Mouse (Mus musculus) midbrain, embryonic 12.5 days (tissue): Measurements from ENCODE around the gene Aldoart2. TPM values are rescaled to one million over a fixed set of nuclear protein-coding genes. Genes with fewer than 3 reads are reported as not detected.
"Not testable (repeated sequence)": the region's sequence is repeated elsewhere in the genome, so short reads cannot be mapped to it uniquely, and the experiment has no call there.

ENCODE experiments used
- ATAC-seq: fragments of 200-750 bp; cut with Nextera tagmentation; 2 replicates; pipeline ENCODE4 v1.8.0; 2017; ENCODE audit warnings: low read depth, moderate TSS enrichment, moderate library complexity; ENCODE audit not compliant: low FRiP score
- H3K27ac ChIP-seq: fragments of 300-500 bp; sonication (generic); replicated peaks from 2 replicates; pipeline ENCODE4 v1.5.1; 2016; ENCODE audit warnings: mild to moderate bottlenecking
- H3K27me3 ChIP-seq: fragments of 300-500 bp; sonication (generic); 2 replicates; pipeline ENCODE4 v1.6.1; 2016; ENCODE audit warnings: mild to moderate bottlenecking
- H3K36me3 ChIP-seq: fragments of 300-500 bp; sonication (generic); 2 replicates; pipeline ENCODE4 v1.6.1; 2016
- H3K4me1 ChIP-seq: fragments of 300-500 bp; sonication (generic); 2 replicates; pipeline ENCODE4 v1.6.1; 2016
- H3K4me2 ChIP-seq: fragments of 300-500 bp; sonication (generic); replicated peaks from 2 replicates; pipeline ENCODE4 v1.6.1; 2016; ENCODE audit warnings: mild to moderate bottlenecking, moderate library complexity
- H3K4me3 ChIP-seq: fragments of 300-500 bp; sonication (generic); 2 replicates; pipeline ENCODE4 v1.5.1; 2016; ENCODE audit warnings: mild to moderate bottlenecking
- H3K9ac ChIP-seq: fragments of 300-500 bp; sonication (generic); replicated peaks from 2 replicates; pipeline ENCODE4 v1.6.1; 2016; ENCODE audit warnings: mild to moderate bottlenecking, moderate library complexity
- H3K9me3 ChIP-seq: fragments of 300-500 bp; sonication (generic); 2 replicates; pipeline ENCODE4 v1.6.1; 2016; ENCODE audit warnings: mild to moderate bottlenecking
- WGBS: fragments of 180-500 bp; shearing (Covaris S2); methylation state at CpG from one replicate; pipeline ENCODE4 v1.1.7; 2016; 5-methylcytosine and 5-hydroxymethylcytosine counted together
- polyA plus RNA-seq: library from polyadenylated mRNA; unstranded; fragments of >200 nt; fragmentation: Nextera tagmentation; extraction: Ambion mirVana; gene quantifications from 2 replicates; pipeline ENCODE4 v1.2.1, GENCODE M21; 2016

Gene Aldoart2
- polyA plus RNA-seq: not detected in 2 replicates

GRCm38 (mm10) chr12:55565206-55565605 is at the start of gene Aldoart2:
Aldoart2 (plus strand) TSS chr12:55565239.
- 97% methylated on average over 19 of the region's 19 CpGs for WGBS
- Histone ChIP-seq H3K9ac (no peak within 1 kb of the TSS), H3K4me2 (no peak within 1 kb of the TSS), H3K4me3 (no peak within 1 kb of the TSS), H3K27ac (no peak within 1 kb of the TSS), H3K9me3 (no peaks in the 10 kb centered on the region), H3K27me3 (no peaks in the 10 kb centered on the region), H3K4me1 (peaks cover 4% of the 10 kb centered on the region), H3K36me3 (no peaks in the 10 kb centered on the region)
- ATAC-seq: no peak

- no peaks in the 10 kb centered on the region; the same call in 1 of the 2 replicates for H3K27me3 ChIP-seq
- H3K36me3 ChIP-seq: no peaks in the 10 kb centered on the region
- ATAC-seq: peak; percentile 80
- H3K4me3 ChIP-seq: no peak overlapping the region
- H3K9me3 ChIP-seq: no peaks in the 10 kb centered on the region
- peak overlapping the region; percentile 25 for H3K27ac ChIP-seq
- H3K4me2 ChIP-seq: 0 out of 2 replicates have a peak overlapping the region, but pooled peaks have one; percentile 10
- 42% methylated on average over 15 of the region's 15 CpGs for WGBS
- no peak overlapping the region for H3K9ac ChIP-seq
- H3K4me1 ChIP-seq: no peaks in the 10 kb centered on the region
Observed at GRCm38 (mm10) chr12:55518061-55518738, 46.8 kb upstream of the Aldoart2 start.

GRCm38 (mm10) chr12:55526983-55527752 is 37.9 kb upstream of the Aldoart2 start:
- WGBS: 58% methylated on average over 15 of the region's 15 CpGs
- H3K4me2 ChIP-seq: no peak overlapping the region

GRCm38 (mm10) chr12:55536537-55537135 is 28.4 kb upstream of the Aldoart2 start:
- 5% methylated on average over 14 of the region's 14 CpGs for WGBS
- H3K36me3 ChIP-seq: no peaks in the 10 kb centered on the region

More at GRCm38 (mm10) chr12:55526983-55527752, 37.9 kb upstream of the Aldoart2 start:
- peaks cover 6% of the 10 kb centered on the region; the same call in 1 of the 2 replicates for H3K27me3 ChIP-seq
- H3K27ac ChIP-seq: peak overlapping the region; percentile 12; the same call in 1 of the 2 replicates
- ATAC-seq: peak; percentile 27; the same call in 1 of the 2 replicates
- 0 out of 2 replicates have a peak overlapping the region, but pooled peaks have one; percentile 4 for H3K9ac ChIP-seq
- H3K9me3 ChIP-seq: no peaks in the 10 kb centered on the region
- no peaks in the 10 kb centered on the region for H3K36me3 ChIP-seq
- H3K4me1 ChIP-seq: no peaks in the 10 kb centered on the region
- no peak overlapping the region for H3K4me3 ChIP-seq

GRCm38 (mm10) chr12:55537742-55538141 is 27.3 kb upstream of the Aldoart2 start:
- Histone ChIP-seq H3K4me1 (peaks cover 16% of the 10 kb centered on the region; the same call in 1 of the 2 replicates), H3K4me2 (no peak overlapping the region), H3K27me3 (no peaks in the 10 kb centered on the region), H3K36me3 (no peaks in the 10 kb centered on the region), H3K9me3 (no peaks in the 10 kb centered on the region), H3K27ac (no peak overlapping the region), H3K4me3 (no peak overlapping the region), H3K9ac (no peak overlapping the region)
- ATAC-seq: no peak
- 44% methylated on average over 7 of the region's 7 CpGs for WGBS

More at GRCm38 (mm10) chr12:55536537-55537135, 28.4 kb upstream of the Aldoart2 start:
- ATAC-seq: peak; percentile 83; the same call in 1 of the 2 replicates
- H3K27me3 ChIP-seq: no peaks in the 10 kb centered on the region
- H3K9ac ChIP-seq: no peak overlapping the region
- H3K4me2 ChIP-seq: peak overlapping the region; percentile 14; the same call in 1 of the 2 replicates
- peaks cover 16% of the 10 kb centered on the region; the same call in 1 of the 2 replicates for H3K4me1 ChIP-seq
- no peaks in the 10 kb centered on the region for H3K9me3 ChIP-seq
- no peak overlapping the region for H3K27ac ChIP-seq
- no peak overlapping the region for H3K4me3 ChIP-seq

GRCm38 (mm10) chr12:55538328-55538971 is 26.6 kb upstream of the Aldoart2 start:
- ATAC-seq: peak; percentile 64
- H3K36me3 ChIP-seq: no peaks in the 10 kb centered on the region
- WGBS: 77% methylated on average over 1 of the region's 1 CpGs
- H3K4me2 ChIP-seq: no peak overlapping the region
- H3K27ac ChIP-seq: no peak overlapping the region
- no peaks in the 10 kb centered on the region for H3K9me3 ChIP-seq
- peaks cover 16% of the 10 kb centered on the region; the same call in 1 of the 2 replicates for H3K4me1 ChIP-seq
- no peaks in the 10 kb centered on the region for H3K27me3 ChIP-seq
- no peak overlapping the region for H3K4me3 ChIP-seq
- H3K9ac ChIP-seq: no peak overlapping the region

- Histone ChIP-seq H3K27me3 (no peaks in the 10 kb centered on the region), H3K36me3 (no peaks in the 10 kb centered on the region), H3K4me3 (no peak overlapping the region), H3K9ac (no peak overlapping the region), H3K4me1 (peaks cover 16% of the 10 kb centered on the region; the same call in 1 of the 2 replicates), H3K27ac (no peak overlapping the region), H3K4me2 (no peak overlapping the region), H3K9me3 (no peaks in the 10 kb centered on the region)
- 61% methylated on average over 8 of the region's 8 CpGs for WGBS
- no peak for ATAC-seq
Observed at GRCm38 (mm10) chr12:55539157-55539556, 25.9 kb upstream of the Aldoart2 start.

GRCm38 (mm10) chr12:55554901-55555300 is 10.1 kb upstream of the Aldoart2 start:
- not testable (repeated sequence) for H3K4me3 ChIP-seq, H3K27ac ChIP-seq, H3K9me3 ChIP-seq, H3K4me2 ChIP-seq, ATAC-seq, H3K27me3 ChIP-seq, H3K9ac ChIP-seq, H3K36me3 ChIP-seq, H3K4me1 ChIP-seq
- WGBS: 83% methylated on average over 6 of the region's 6 CpGs

- Histone ChIP-seq H3K27ac (no peak overlapping the region), H3K9me3 (no peaks in the 10 kb centered on the region), H3K4me1 (peaks cover 7% of the 10 kb centered on the region), H3K4me2 (no peak overlapping the region), H3K4me3 (no peak overlapping the region), H3K36me3 (no peaks in the 10 kb centered on the region), H3K9ac (no peak overlapping the region), H3K27me3 (no peaks in the 10 kb centered on the region)
- WGBS: 66% methylated on average over 6 of the region's 6 CpGs
- ATAC-seq: no peak
Observed at GRCm38 (mm10) chr12:55557866-55558265, 7.2 kb upstream of the Aldoart2 start.

- Histone ChIP-seq H3K9me3 (no peaks in the 10 kb centered on the region), H3K4me3 (no peak overlapping the region), H3K27ac (no peak overlapping the region), H3K4me2 (no peak overlapping the region), H3K4me1 (peaks cover 7% of the 10 kb centered on the region), H3K9ac (no peak overlapping the region), H3K36me3 (no peaks in the 10 kb centered on the region), H3K27me3 (no peaks in the 10 kb centered on the region)
- WGBS: 90% methylated on average over 12 of the region's 12 CpGs
- no peak for ATAC-seq
Observed at GRCm38 (mm10) chr12:55559184-55559855, 5.7 kb upstream of the Aldoart2 start.
